Mouse (Mus musculus) cerebellum, adult 2 months (tissue): ENCODE data around the gene Tmod2.

Source experiments
- CTCF ChIP-seq: fragments of 200-500 bp; IDR thresholded peaks from 2 replicates; pipeline ENCODE4 v1.5.1; 2011; ENCODE audit warnings: low read depth, mild to moderate bottlenecking, control low read depth, low read length, moderate library complexity, borderline replicate concordance; ENCODE audit not compliant: insufficient read depth
- POLR2A ChIP-seq: fragments of 200-500 bp; IDR thresholded peaks from 2 replicates; pipeline ENCODE4 v1.6.1; 2011; ENCODE audit warnings: low read length, control low read depth, borderline replicate concordance; ENCODE audit not compliant: insufficient read depth

- TF ChIP-seq CTCF (no peak), POLR2A (no peak)
Observed at GRCm38 (mm10) chr9:75607496-75607895, 3.6 kb downstream of the Tmod2 start.
